Mouse (Mus musculus) G1E (cell line): ENCODE results near the gene Aurkb. TPM values are rescaled to one million over a fixed set of nuclear protein-coding genes. Genes with fewer than 3 reads are reported as not detected.
A peak's percentile ranks its signal among the peaks of the same experiment; 100 is the strongest.

ENCODE experiments used
- ATAC-seq: 2 replicates; pipeline ENCODE4 v1.8.0; 2016; ENCODE audit warnings: mild to moderate bottlenecking; ENCODE audit not compliant: insufficient number of reproducible peaks, poor library complexity, low FRiP score, severe bottlenecking; ENCODE audit errors: extremely low read depth
- DNase-seq: peaks from one replicate; pipeline ENCODE4 v3.0.0; 2012; ENCODE audit warnings: low spot score
- H3K27me3 ChIP-seq: 2 replicates; pipeline ENCODE4 v1.6.1; 2012; ENCODE audit warnings: mild to moderate bottlenecking, low read length, inconsistent platforms; ENCODE audit not compliant: insufficient read depth
- H3K36me3 ChIP-seq: replicated peaks from 2 replicates; pipeline ENCODE3; 2012; ENCODE audit warnings: mild to moderate bottlenecking, inconsistent platforms
- H3K4me1 ChIP-seq: 2 replicates; pipeline ENCODE4 v1.6.1; 2012; ENCODE audit warnings: low read depth, low read length, inconsistent platforms, mixed read lengths; ENCODE audit not compliant: insufficient read depth
- H3K4me3 ChIP-seq: 2 replicates; pipeline ENCODE4 v1.5.1; 2012; ENCODE audit warnings: low read depth, mild to moderate bottlenecking, inconsistent platforms, low read length, moderate library complexity, mixed read lengths
- H3K9me3 ChIP-seq: replicated peaks from 2 replicates; pipeline ENCODE4 v1.6.1; 2012; ENCODE audit warnings: inconsistent platforms
- CTCF ChIP-seq: IDR thresholded peaks from 2 replicates; pipeline ENCODE4 v1.5.1; 2012; ENCODE audit warnings: low read depth, low read length, inconsistent platforms, mixed read lengths
- GATA1 ChIP-seq: IDR thresholded peaks from 2 replicates; pipeline ENCODE4 v1.6.1; 2012; ENCODE audit warnings: borderline replicate concordance, low read length, inconsistent platforms, mixed read lengths
- GATA2 ChIP-seq: IDR thresholded peaks from 2 replicates; pipeline ENCODE4 v1.6.1; 2012; ENCODE audit warnings: low read depth, low read length, inconsistent platforms, borderline replicate concordance
- POLR2AphosphoS5 ChIP-seq: IDR thresholded peaks from 2 replicates; pipeline ENCODE4 v1.6.1; 2012; ENCODE audit warnings: low read depth, low read length, inconsistent platforms; ENCODE audit not compliant: insufficient replicate concordance
- TAL1 ChIP-seq: conservative IDR thresholded peaks from 2 replicates; pipeline ENCODE4 v1.6.1; 2012; ENCODE audit warnings: low read depth, low read length, inconsistent platforms, mixed read lengths
- polyA plus RNA-seq: library from polyadenylated mRNA; stranded (reverse); fragments of >175 nt; gene quantifications from 2 replicates; pipeline ENCODE4 v1.2.3, GENCODE M21; 2012
- total RNA-seq, 2 experiments: library from RNA; stranded (forward) in 1 of 2; stranded (reverse) in 1 of 2; fragments of 200-1000 nt in 1 of 2; fragments of >200 nt in 1 of 2; fragmentation: Nextera tagmentation in 1 of 2; gene quantifications; 2 replicates each; pipeline ENCODE4 v1.2.3; 2014 to 2017

The Aurkb gene
- total and polyA plus RNA-seq, 3 experiments = 117 to 296 (median 241) TPM

GRCm38 (mm10) chr11:69080855-69081222 is 35.4 kb downstream of the Aurkb start:
- H3K4me3 ChIP-seq = no peak overlapping the region
- TF ChIP-seq TAL1 (no peak), POLR2AphosphoS5 (no peak), GATA2 (no peak), GATA1 (no peak), CTCF (no peak)
- peaks cover 28% of the 10 kb centered on the region for H3K4me1 ChIP-seq
- H3K9me3 ChIP-seq = no peaks in the 10 kb centered on the region
- H3K27me3 ChIP-seq = peaks cover 17% of the 10 kb centered on the region
- no peaks in the 10 kb centered on the region for H3K36me3 ChIP-seq
- no peak for ATAC-seq
- DNase-seq = no peak

- Histone ChIP-seq H3K4me3 (no peak overlapping the region), H3K9me3 (no peaks in the 10 kb centered on the region), H3K27me3 (peaks cover 17% of the 10 kb centered on the region), H3K36me3 (no peaks in the 10 kb centered on the region), H3K4me1 (peaks cover 28% of the 10 kb centered on the region)
- DNase-seq (no peak), ATAC-seq (no peak)
- TF ChIP-seq POLR2AphosphoS5 (no peak), GATA2 (no peak), CTCF (no peak), TAL1 (no peak), GATA1 (no peak)
These were observed 36.2 kb downstream of the Aurkb start for GRCm38 (mm10) chr11:69081613-69082012.

- H3K4me1 ChIP-seq = peaks cover 41% of the 10 kb centered on the region
- no peaks in the 10 kb centered on the region for H3K9me3 ChIP-seq
- DNase-seq = no peak
- no peak overlapping the region for H3K4me3 ChIP-seq
- no peak for ATAC-seq
- H3K27me3 ChIP-seq = peaks cover 13% of the 10 kb centered on the region
- peaks cover 15% of the 10 kb centered on the region for H3K36me3 ChIP-seq
- TF ChIP-seq CTCF = no peak
- no peak for TF ChIP-seq GATA1
- TF ChIP-seq POLR2AphosphoS5 = no peak
- no peak for TF ChIP-seq TAL1
- no peak for TF ChIP-seq GATA2
These were observed 40.2 kb downstream of the Aurkb start for GRCm38 (mm10) chr11:69085608-69086007.

GRCm38 (mm10) chr11:69086390-69086789 is 40.9 kb downstream of the Aurkb start:
- Histone ChIP-seq H3K9me3 (no peaks in the 10 kb centered on the region), H3K4me3 (no peak overlapping the region), H3K36me3 (peaks cover 23% of the 10 kb centered on the region), H3K27me3 (peaks cover 11% of the 10 kb centered on the region), H3K4me1 (peaks cover 46% of the 10 kb centered on the region)
- ATAC-seq = no peak
- TF ChIP-seq GATA2 (no peak), TAL1 (no peak), GATA1 (no peak)
- no peak for DNase-seq

GRCm38 (mm10) chr11:69087082-69087481 is 41.6 kb downstream of the Aurkb start:
- DNase-seq (no peak), ATAC-seq (no peak)
- Histone ChIP-seq H3K27me3 (peaks cover 6% of the 10 kb centered on the region; the same call in 1 of the 2 replicates), H3K9me3 (no peaks in the 10 kb centered on the region), H3K4me3 (no peak overlapping the region), H3K4me1 (peaks cover 52% of the 10 kb centered on the region), H3K36me3 (peaks cover 30% of the 10 kb centered on the region)
- TF ChIP-seq POLR2AphosphoS5 (no peak), GATA1 (no peak), CTCF (no peak), TAL1 (no peak), GATA2 (no peak)

- H3K4me3 ChIP-seq = peak overlapping the region; percentile 95; the same call in 1 of the 2 replicates
- H3K4me1 ChIP-seq = peaks cover 55% of the 10 kb centered on the region
- ATAC-seq (no peak), DNase-seq (no peak)
- H3K27me3 ChIP-seq = peaks cover 6% of the 10 kb centered on the region; the same call in 1 of the 2 replicates
- TF ChIP-seq GATA1 = no peak
- no peak for TF ChIP-seq CTCF
- TF ChIP-seq POLR2AphosphoS5 = no peak
- H3K36me3 ChIP-seq = peaks cover 35% of the 10 kb centered on the region
- no peaks in the 10 kb centered on the region for H3K9me3 ChIP-seq
These were observed 42.1 kb downstream of the Aurkb start for GRCm38 (mm10) chr11:69087597-69087996.
